Mouse (Mus musculus) layer of hippocampus, postnatal 25 days (tissue): ENCODE data around the gene Matk. TPM values are rescaled to one million over a fixed set of nuclear protein-coding genes. Genes with fewer than 3 reads are reported as not detected.

Experiments
- DNase-seq, 2 experiments: peaks; one replicate each; pipeline ENCODE4 v3.0.0; 2022; ENCODE audit warnings: mixed read lengths in 2 of 2, low spot score in 1 of 2; ENCODE audit errors: extremely low spot score in 1 of 2
- total RNA-seq, 2 experiments: library from RNA; stranded (reverse); gene quantifications; 2 replicates each; pipeline ENCODE4 v1.2.3; 2021

Matk gene
- total RNA-seq, 2 experiments from 2014 or later: 222 to 244 TPM

GRCm38 (mm10) chr10:81240876-81241275 is 11.9 kb upstream of the Matk start:
- peak in 1 of 2 experiments; percentile 84 for DNase-seq

- peak in 1 of 2 experiments; percentile 5 for DNase-seq
Measured at GRCm38 (mm10) chr10:81242021-81242420, 10.7 kb upstream of the Matk start.

GRCm38 (mm10) chr10:81244146-81244545 is 8.6 kb upstream of the Matk start:
- no peak for DNase-seq

- peak; percentile 75 to 91 for DNase-seq
Measured at GRCm38 (mm10) chr10:81244595-81244994, 8.1 kb upstream of the Matk start.

GRCm38 (mm10) chr10:81245166-81245565 is 7.6 kb upstream of the Matk start:
- no peak for DNase-seq

- no peak for DNase-seq
Measured at GRCm38 (mm10) chr10:81247804-81248203, 4.9 kb upstream of the Matk start.

- DNase-seq: no peak
Measured at GRCm38 (mm10) chr10:81249442-81249841, 3.3 kb upstream of the Matk start.

- no peak for DNase-seq
Measured at GRCm38 (mm10) chr10:81254886-81255285, 2.2 kb downstream of the Matk start.

GRCm38 (mm10) chr10:81257158-81258039 is 4.7 kb downstream of the Matk start:
- peak in 1 of 2 experiments; percentile 56 for DNase-seq

GRCm38 (mm10) chr10:81259225-81259884 is 6.6 kb downstream of the Matk start:
- no peak for DNase-seq

GRCm38 (mm10) chr10:81261025-81261424 is 8.3 kb downstream of the Matk start:
- DNase-seq: no peak

- DNase-seq: no peak
Measured at GRCm38 (mm10) chr10:81265540-81265939, 12.8 kb downstream of the Matk start.

GRCm38 (mm10) chr10:81266211-81267105 is 13.7 kb downstream of the Matk start, which contains the start of the genes Mrpl54 and Apba3:
Gene Mrpl54, minus strand, starts transcription at chr10:81266934.
Gene Apba3, plus strand, starts transcription at chr10:81266960.
- DNase-seq: peak; percentile 91 to 97

- DNase-seq: peak in 1 of 2 experiments; percentile 66
Measured at GRCm38 (mm10) chr10:81268056-81268455, 15.3 kb downstream of the Matk start.

GRCm38 (mm10) chr10:81268643-81269412 is 16.1 kb downstream of the Matk start:
- DNase-seq: no peak

GRCm38 (mm10) chr10:81272356-81272755 is 19.6 kb downstream of the Matk start:
- no peak for DNase-seq

- no peak for DNase-seq
Measured at GRCm38 (mm10) chr10:81273842-81274241, 21.1 kb downstream of the Matk start.

GRCm38 (mm10) chr10:81277676-81278075 is 24.9 kb downstream of the Matk start:
- DNase-seq: no peak

- DNase-seq: no peak
Measured at GRCm38 (mm10) chr10:81279496-81279895, 26.8 kb downstream of the Matk start.

GRCm38 (mm10) chr10:81284189-81284588 is 31.5 kb downstream of the Matk start:
- no peak for DNase-seq
